Mouse (Mus musculus): ENCODE measurements around the gene Vmn1r6.
"Not testable (repeated sequence)": the region's sequence is repeated elsewhere in the genome, so short reads cannot be mapped to it uniquely, and the experiment has no call there.

Gene Vmn1r6

GRCm38 (mm10) chr6:56996943-56997342, at the start of gene Vmn1r6:
Gene Vmn1r6 (plus strand): TSS chr6:56997243.
- no peak for DNase-seq

GRCm38 (mm10) chr6:56956436-56956835, 40.6 kb upstream of the Vmn1r6 start:
- DNase-seq: peak; percentile 89

- DNase-seq: no peak
Observed at GRCm38 (mm10) chr6:56969973-56970372, 27.1 kb upstream of the Vmn1r6 start, which contains the start of gene Vmn1r5. Gene Vmn1r5 (plus strand): TSS chr6:56970273.

GRCm38 (mm10) chr6:57025224-57025623, 28.2 kb downstream of the Vmn1r6 start, which contains the start of gene Vmn1r7:
Gene Vmn1r7 (minus strand): TSS chr6:57025324.
- DNase-seq: not testable (repeated sequence)

GRCm38 (mm10) chr6:57031984-57032383, 34.9 kb downstream of the Vmn1r6 start, which contains the start of gene Vmn1r8:
Gene Vmn1r8 (plus strand): TSS chr6:57032284.
- no peak for DNase-seq

GRCm38 (mm10) chr6:57034674-57035073, 37.6 kb downstream of the Vmn1r6 start:
- DNase-seq: no peak

Measured in kidney, adult 9 months (tissue).